Mouse (Mus musculus): Measurements from ENCODE around the gene Mettl13. TPM values are rescaled to one million over a fixed set of nuclear protein-coding genes. Genes with fewer than 3 reads are reported as not detected.

The Mettl13 gene
- polyA plus RNA-seq, 1 experiment from 2014 or later: 16.3 TPM

DNA sequence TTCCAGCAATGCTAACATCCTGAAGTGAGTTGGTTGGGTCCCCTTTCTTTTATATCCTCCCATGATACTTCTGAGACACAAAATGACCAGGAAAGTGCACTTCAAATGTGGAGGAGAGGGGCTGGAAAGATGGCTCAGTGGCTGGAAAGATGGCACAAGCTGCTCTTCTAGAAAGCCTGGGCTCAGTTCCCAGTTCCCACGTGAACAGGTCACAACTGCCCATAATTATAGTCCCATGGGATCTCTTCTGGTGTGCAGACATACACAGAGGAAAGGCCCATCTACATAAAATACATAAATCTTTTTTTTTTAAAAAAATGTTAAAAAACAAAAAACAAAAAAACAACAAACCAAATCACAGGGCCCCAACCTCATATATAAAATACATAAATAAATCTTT is 5.1 kb downstream of the Mettl13 start:
- ATAC-seq (replicated peaks; ENCODE audit: low FRiP score, low read depth) (no peak), DNase-seq (ENCODE audit: low spot score) (no peak)
- H3K4me1 ChIP-seq (replicated peaks; ENCODE audit: insufficient read depth, low read length): 0 out of 2 replicates have a peak, but pooled peaks cover 9% of the 10 kb centered on the region
- no peak overlapping the region for H3K27ac ChIP-seq
- H3K4me3 ChIP-seq (replicated peaks; ENCODE audit: low read depth, low read length): no peak overlapping the region
- WGBS: 68% methylated on average over 1 of the region's 1 CpGs
- H3K27me3 ChIP-seq (ENCODE audit: insufficient read depth, low read length): no peaks in the 10 kb centered on the region
- H3K36me3 ChIP-seq (ENCODE audit: insufficient read depth, low read length): peaks cover 32% of the 10 kb centered on the region; the same call in 1 of the 2 replicates
- no peak for TF ChIP-seq CTCF (IDR thresholded peaks at IDR 0.05; ENCODE audit: low read depth)
- no peak overlapping the region for H3K9ac ChIP-seq (ENCODE audit: low read depth, low read length)
- no peak overlapping the region for H3K4me2 ChIP-seq (ENCODE audit: low read length)
- H3K9me3 ChIP-seq (replicated peaks; ENCODE audit: low read length): no peaks in the 10 kb centered on the region

DNA sequence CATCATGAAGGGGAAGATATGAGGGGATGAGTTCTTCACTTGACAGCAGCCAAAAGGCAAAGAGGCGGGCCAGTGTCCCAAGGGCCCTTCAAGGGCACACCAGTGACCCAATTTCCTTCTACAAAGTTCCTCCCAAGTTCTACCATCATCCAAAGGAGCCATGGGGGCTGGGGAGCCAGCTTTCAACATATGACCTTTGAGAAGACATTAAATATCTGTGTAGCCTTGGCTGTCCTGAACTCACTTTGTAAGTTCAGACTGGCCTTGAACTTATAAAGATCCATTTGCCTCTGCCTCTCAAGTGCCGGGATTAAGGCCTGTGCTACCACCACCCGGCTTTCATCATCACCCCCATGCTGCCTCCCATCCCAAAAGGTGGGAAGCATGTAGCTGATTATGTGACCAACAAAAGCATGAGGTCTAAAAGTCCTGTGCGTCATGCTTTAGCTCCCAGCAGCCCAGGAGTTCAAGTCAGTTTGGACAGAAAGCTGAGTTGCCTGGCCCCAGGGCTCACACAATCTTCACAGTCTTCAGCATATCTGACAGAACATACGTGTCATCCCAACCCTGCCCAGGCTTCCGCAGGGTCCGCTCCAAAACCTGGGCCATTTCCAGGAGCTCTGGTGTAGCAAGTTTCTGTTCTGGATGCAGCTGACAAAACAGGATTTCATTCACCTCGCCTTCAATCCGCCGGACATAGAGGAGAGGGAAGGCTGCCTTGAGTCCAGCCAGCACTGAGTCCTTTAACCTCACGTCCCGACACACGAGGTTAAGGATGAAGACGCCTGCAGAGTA is 14.4 kb downstream of the Mettl13 start:
- WGBS: 92% methylated on average over 14 of the region's 14 CpGs
- Histone ChIP-seq H3K9ac (ENCODE audit: low read depth, low read length) (no peak overlapping the region), H3K4me3 (replicated peaks; ENCODE audit: low read depth, low read length) (no peak overlapping the region), H3K27ac (no peak overlapping the region), H3K36me3 (ENCODE audit: insufficient read depth, low read length) (peaks cover 44% of the 10 kb centered on the region), H3K4me1 (replicated peaks; ENCODE audit: insufficient read depth, low read length) (no peaks in the 10 kb centered on the region), H3K27me3 (ENCODE audit: insufficient read depth, low read length) (no peaks in the 10 kb centered on the region), H3K4me2 (ENCODE audit: low read length) (no peak overlapping the region), H3K9me3 (replicated peaks; ENCODE audit: low read length) (no peaks in the 10 kb centered on the region)
- DNase-seq (ENCODE audit: low spot score) (no peak), ATAC-seq (replicated peaks; ENCODE audit: low FRiP score, low read depth) (no peak)
- no peak for TF ChIP-seq CTCF (IDR thresholded peaks at IDR 0.05; ENCODE audit: low read depth)

DNA sequence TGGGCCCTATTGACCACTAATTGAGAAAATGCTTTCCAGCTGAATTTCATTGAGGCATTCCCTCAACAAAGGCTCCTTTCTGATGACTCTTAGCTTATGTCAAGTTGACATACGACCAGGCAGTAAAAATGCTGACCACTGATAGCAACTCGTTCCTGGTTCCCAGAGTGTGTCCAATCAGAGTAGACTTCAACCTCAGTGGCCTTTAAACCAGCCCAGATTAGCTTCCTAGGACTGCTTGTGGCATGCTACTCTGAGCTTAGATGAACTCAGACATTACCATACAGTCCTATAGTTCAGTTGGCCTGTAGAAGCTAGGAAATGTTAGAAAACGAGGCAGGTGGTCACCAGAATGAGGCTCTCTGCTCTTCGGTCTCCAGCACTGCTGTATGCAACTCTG is 16.0 kb downstream of the Mettl13 start:
- no peaks in the 10 kb centered on the region for H3K4me1 ChIP-seq (replicated peaks; ENCODE audit: insufficient read depth, low read length)
- H3K4me3 ChIP-seq (replicated peaks; ENCODE audit: low read depth, low read length): no peak overlapping the region
- no peak overlapping the region for H3K4me2 ChIP-seq (ENCODE audit: low read length)
- ATAC-seq (replicated peaks; ENCODE audit: low FRiP score, low read depth): no peak
- no peak for TF ChIP-seq CTCF (IDR thresholded peaks at IDR 0.05; ENCODE audit: low read depth)
- H3K36me3 ChIP-seq (ENCODE audit: insufficient read depth, low read length): peaks cover 35% of the 10 kb centered on the region
- no peak overlapping the region for H3K9ac ChIP-seq (ENCODE audit: low read depth, low read length)
- H3K27ac ChIP-seq: no peak overlapping the region
- no peaks in the 10 kb centered on the region for H3K9me3 ChIP-seq (replicated peaks; ENCODE audit: low read length)
- no peak for DNase-seq (ENCODE audit: low spot score)
- WGBS: 60% methylated on average over 4 of the region's 4 CpGs
- H3K27me3 ChIP-seq (ENCODE audit: insufficient read depth, low read length): no peaks in the 10 kb centered on the region

DNA sequence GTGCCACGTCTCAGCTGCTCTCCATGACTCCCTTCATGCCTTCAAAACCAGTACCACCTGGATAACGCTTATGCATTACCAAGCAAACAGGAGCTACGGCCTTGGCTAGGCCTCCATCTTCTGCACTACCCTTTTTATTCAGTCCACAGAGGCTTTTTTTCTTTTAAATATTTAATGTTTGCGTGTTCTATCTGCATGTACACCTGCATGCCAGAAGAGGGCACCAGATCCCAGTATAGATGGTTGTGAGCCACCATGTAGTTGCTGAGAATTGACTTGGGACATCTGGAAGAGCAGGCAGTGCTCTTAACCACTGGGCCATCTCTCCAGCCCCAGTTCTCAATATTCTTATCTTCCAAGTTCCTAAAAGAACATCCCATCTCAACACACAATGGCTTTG is 16.8 kb downstream of the Mettl13 start:
- Histone ChIP-seq H3K4me3 (replicated peaks; ENCODE audit: low read depth, low read length) (no peak overlapping the region), H3K4me1 (replicated peaks; ENCODE audit: insufficient read depth, low read length) (no peaks in the 10 kb centered on the region), H3K4me2 (ENCODE audit: low read length) (no peak overlapping the region), H3K9ac (ENCODE audit: low read depth, low read length) (no peak overlapping the region), H3K27me3 (ENCODE audit: insufficient read depth, low read length) (no peaks in the 10 kb centered on the region), H3K9me3 (replicated peaks; ENCODE audit: low read length) (no peaks in the 10 kb centered on the region), H3K36me3 (ENCODE audit: insufficient read depth, low read length) (peaks cover 28% of the 10 kb centered on the region), H3K27ac (no peak overlapping the region)
- TF ChIP-seq CTCF (IDR thresholded peaks at IDR 0.05; ENCODE audit: low read depth): peak; percentile 73
- WGBS: 80% methylated on average over 4 of the region's 4 CpGs
- ATAC-seq (replicated peaks; ENCODE audit: low FRiP score, low read depth): no peak
- DNase-seq (ENCODE audit: low spot score): no peak

DNA sequence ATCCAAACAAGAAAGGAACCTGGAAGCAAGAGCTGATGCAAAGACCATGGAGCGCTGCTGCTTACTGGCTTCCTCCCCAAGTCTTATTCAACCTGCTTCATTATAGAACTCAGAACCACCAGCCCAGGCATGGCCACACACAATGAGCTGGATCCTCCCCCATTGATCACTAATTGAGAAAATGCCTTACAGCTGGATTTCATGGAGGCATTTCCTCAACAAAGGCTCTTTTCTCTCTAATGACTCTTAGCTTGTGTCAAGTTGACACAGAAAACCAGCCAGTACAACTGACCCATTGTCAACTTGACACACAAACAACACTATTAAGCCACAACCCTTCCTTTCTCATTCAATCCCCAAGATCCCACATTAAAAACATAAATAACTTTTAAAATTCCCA is 17.7 kb downstream of the Mettl13 start:
- Histone ChIP-seq H3K4me2 (ENCODE audit: low read length) (no peak overlapping the region), H3K4me3 (replicated peaks; ENCODE audit: low read depth, low read length) (no peak overlapping the region), H3K27ac (no peak overlapping the region), H3K9ac (ENCODE audit: low read depth, low read length) (no peak overlapping the region), H3K36me3 (ENCODE audit: insufficient read depth, low read length) (peaks cover 20% of the 10 kb centered on the region), H3K9me3 (replicated peaks; ENCODE audit: low read length) (no peaks in the 10 kb centered on the region), H3K4me1 (replicated peaks; ENCODE audit: insufficient read depth, low read length) (no peaks in the 10 kb centered on the region), H3K27me3 (ENCODE audit: insufficient read depth, low read length) (no peaks in the 10 kb centered on the region)
- DNase-seq (ENCODE audit: low spot score) (no peak), ATAC-seq (replicated peaks; ENCODE audit: low FRiP score, low read depth) (no peak)
- 93% methylated on average over 1 of the region's 1 CpGs for WGBS
- no peak for TF ChIP-seq CTCF (IDR thresholded peaks at IDR 0.05; ENCODE audit: low read depth)

DNA sequence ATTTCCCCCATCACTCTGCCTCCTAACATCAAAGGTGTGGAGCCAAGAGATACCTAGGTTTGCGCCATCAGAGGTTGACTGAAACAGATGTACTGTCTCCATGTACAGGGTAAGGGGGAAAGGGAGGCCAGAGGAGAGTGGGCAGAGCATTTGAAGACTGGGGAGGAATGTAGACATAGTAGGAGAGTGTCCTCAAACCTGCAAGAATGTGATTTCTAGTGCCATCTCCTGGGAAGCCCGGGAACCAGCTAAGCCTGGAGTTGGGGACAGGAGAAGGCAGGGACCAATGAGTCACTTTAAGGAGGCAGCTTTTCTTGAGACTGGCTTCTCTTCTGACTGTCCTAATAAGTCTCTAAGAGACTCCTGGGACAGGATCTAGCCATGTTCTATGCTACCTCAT is 18.7 kb downstream of the Mettl13 start:
- peak; percentile 54 for TF ChIP-seq CTCF (IDR thresholded peaks at IDR 0.05; ENCODE audit: low read depth)
- Histone ChIP-seq H3K4me1 (replicated peaks; ENCODE audit: insufficient read depth, low read length) (no peaks in the 10 kb centered on the region), H3K27ac (no peak overlapping the region), H3K9me3 (replicated peaks; ENCODE audit: low read length) (no peaks in the 10 kb centered on the region), H3K36me3 (ENCODE audit: insufficient read depth, low read length) (peaks cover 11% of the 10 kb centered on the region; the same call in 1 of the 2 replicates), H3K27me3 (ENCODE audit: insufficient read depth, low read length) (no peaks in the 10 kb centered on the region), H3K4me3 (replicated peaks; ENCODE audit: low read depth, low read length) (no peak overlapping the region), H3K9ac (ENCODE audit: low read depth, low read length) (no peak overlapping the region), H3K4me2 (ENCODE audit: low read length) (no peak overlapping the region)
- DNase-seq (ENCODE audit: low spot score): no peak
- ATAC-seq (replicated peaks; ENCODE audit: low FRiP score, low read depth): no peak
- WGBS: 69% methylated on average over 2 of the region's 2 CpGs
